8 mouse cellular contexts compared by ENCODE assay signal in genomic region chr2:105615891-105616733, GRCm38 (mm10). TPM values are rescaled to one million over a fixed set of nuclear protein-coding genes. Genes with fewer than 3 reads are reported as not detected.
DNase-seq lines count a peak whose midpoint lies in the region; ATAC-seq and TF ChIP-seq lines count a peak whose summit lies in the region.

No protein-coding gene starts in this region.

- TF ChIP-seq CTCF in left cerebral cortex, adult 2 months (IDR thresholded peaks at IDR 0.05) = peak; percentile 55
- TF ChIP-seq CTCF in stomach, postnatal 0 days (IDR thresholded peaks at IDR 0.05; ENCODE audit: low read depth) = peak; percentile 67

- H3K4me2 ChIP-seq in forebrain, embryonic 12.5 days = peak overlapping the region; percentile 26
- peak overlapping the region; percentile 47 for H3K4me2 ChIP-seq in hindbrain, embryonic 15.5 days
- peak overlapping the region; percentile 31; the same call in 1 of the 2 replicates for H3K4me2 ChIP-seq in midbrain, embryonic 11.5 days
- H3K4me2 ChIP-seq in stomach, postnatal 0 days (replicated peaks; ENCODE audit: low read depth) = no peak overlapping the region; the same call in 1 of the 2 replicates

- peak; percentile 20 to 79 for DNase-seq in adrenal gland, adult (ENCODE audit: inconsistent age in 2 of 2, low spot score in 1 of 2)
- DNase-seq in adrenal gland, postnatal 4 days (ENCODE audit: low spot score in 2 of 2) = no peak
- DNase-seq in c-Kit-positive CD71-negative TER-119-negative erythroid progenitor cells, embryonic 14.5 days (ENCODE audit: low read depth) = peak; percentile 14
- peak; percentile 27 to 28 for DNase-seq in left cerebral cortex, adult 2 months (ENCODE audit: extremely low spot score in 1 of 2, low spot score in 2 of 2)
- DNase-seq in midbrain, embryonic 11.5 days (ENCODE audit: low spot score, missing footprints) = peak; percentile 97
- peak; percentile 29 for DNase-seq in stomach, postnatal 0 days (ENCODE audit: low spot score)

- H3K4me3 ChIP-seq in forebrain, embryonic 12.5 days (replicated peaks) = no peak overlapping the region
- 0 out of 2 replicates have a peak overlapping the region, but pooled peaks have one; percentile 10 for H3K4me3 ChIP-seq in hindbrain, embryonic 15.5 days
- no peak overlapping the region for H3K4me3 ChIP-seq in left cerebral cortex, adult 2 months
- H3K4me3 ChIP-seq in midbrain, embryonic 11.5 days (ENCODE audit: low read depth, low read length) = no peak overlapping the region
- H3K4me3 ChIP-seq in stomach, postnatal 0 days (ENCODE audit: low read depth, low read length) = no peak overlapping the region

- 22% methylated on average over 18 of the region's 18 CpGs for WGBS in forebrain, embryonic 12.5 days
- WGBS in hindbrain, embryonic 15.5 days = 25% methylated on average over 18 of the region's 18 CpGs
- WGBS in midbrain, embryonic 11.5 days = 25% methylated on average over 18 of the region's 18 CpGs
- 35% methylated on average over 18 of the region's 18 CpGs for WGBS in stomach, postnatal 0 days

- H3K27me3 ChIP-seq in forebrain, embryonic 12.5 days = peaks cover 29% of the 10 kb centered on the region
- peaks cover 10% of the 10 kb centered on the region; the same call in 1 of the 2 replicates for H3K27me3 ChIP-seq in hindbrain, embryonic 15.5 days
- H3K27me3 ChIP-seq in midbrain, embryonic 11.5 days (ENCODE audit: control insufficient read depth, insufficient read depth, low read length) = peaks cover 23% of the 10 kb centered on the region
- H3K27me3 ChIP-seq in stomach, postnatal 0 days (ENCODE audit: control insufficient read depth, insufficient read depth, low read length) = no peaks in the 10 kb centered on the region

- no peaks in the 10 kb centered on the region for H3K9me3 ChIP-seq in forebrain, embryonic 12.5 days
- no peaks in the 10 kb centered on the region for H3K9me3 ChIP-seq in hindbrain, embryonic 15.5 days
- H3K9me3 ChIP-seq in midbrain, embryonic 11.5 days (ENCODE audit: control insufficient read depth, low read length) = no peaks in the 10 kb centered on the region
- no peaks in the 10 kb centered on the region for H3K9me3 ChIP-seq in stomach, postnatal 0 days (ENCODE audit: control insufficient read depth, low read length)

- TF ChIP-seq EP300 in stomach, postnatal 0 days (optimal IDR thresholded peaks at IDR 0.05) = no peak

- peak overlapping the region; percentile 65 for H3K27ac ChIP-seq in forebrain, embryonic 12.5 days
- H3K27ac ChIP-seq in hindbrain, embryonic 15.5 days (replicated peaks) = no peak overlapping the region
- no peak overlapping the region for H3K27ac ChIP-seq in left cerebral cortex, adult 2 months
- H3K27ac ChIP-seq in midbrain, embryonic 11.5 days (ENCODE audit: low read depth, low read length) = 0 out of 2 replicates have a peak overlapping the region, but pooled peaks have one; percentile 30
- H3K27ac ChIP-seq in stomach, postnatal 0 days (replicated peaks) = no peak overlapping the region

- no peak overlapping the region for H3K9ac ChIP-seq in forebrain, embryonic 12.5 days
- no peak overlapping the region for H3K9ac ChIP-seq in hindbrain, embryonic 15.5 days
- peak overlapping the region; percentile 24; the same call in 1 of the 2 replicates for H3K9ac ChIP-seq in midbrain, embryonic 11.5 days (ENCODE audit: low read length)
- H3K9ac ChIP-seq in stomach, postnatal 0 days (ENCODE audit: low read length) = no peak overlapping the region

- no peaks in the 10 kb centered on the region for H3K36me3 ChIP-seq in forebrain, embryonic 12.5 days (replicated peaks)
- no peaks in the 10 kb centered on the region for H3K36me3 ChIP-seq in hindbrain, embryonic 15.5 days
- H3K36me3 ChIP-seq in midbrain, embryonic 11.5 days (ENCODE audit: control insufficient read depth, insufficient read depth, low read length) = no peaks in the 10 kb centered on the region
- H3K36me3 ChIP-seq in stomach, postnatal 0 days (ENCODE audit: control insufficient read depth, insufficient read depth, low read length) = no peaks in the 10 kb centered on the region

- intact Hi-C loops in left cerebral cortex, adult 2 months (cut with DNase I) = loop anchor here (2.0 to 10.0 kb wide), 3 partner anchors 369 to 576 kb away; no protein-coding TSS in a partner anchor

- peak; percentile 72 for ATAC-seq in forebrain, embryonic 12.5 days (ENCODE audit: low FRiP score)
- ATAC-seq in hindbrain, embryonic 15.5 days (ENCODE audit: low FRiP score, low read depth) = peak; percentile 70
- ATAC-seq in midbrain, embryonic 11.5 days (ENCODE audit: low FRiP score) = peak; percentile 70
- no peak for ATAC-seq in stomach, postnatal 0 days (ENCODE audit: low FRiP score, low TSS enrichment)

- H3K4me1 ChIP-seq in forebrain, embryonic 12.5 days = peaks cover 36% of the 10 kb centered on the region
- H3K4me1 ChIP-seq in hindbrain, embryonic 15.5 days (replicated peaks) = peaks cover 21% of the 10 kb centered on the region
- H3K4me1 ChIP-seq in midbrain, embryonic 11.5 days (ENCODE audit: control insufficient read depth, insufficient read depth, low read length) = peaks cover 31% of the 10 kb centered on the region
- no peaks in the 10 kb centered on the region for H3K4me1 ChIP-seq in stomach, postnatal 0 days (replicated peaks; ENCODE audit: control insufficient read depth, insufficient read depth)

RNA-seq across cellular contexts. Expression of gene Pax6, which starts 52.6 kb away (rescaled TPM):
- total RNA-seq in adrenal gland, postnatal 4 days (2021) = 1 to 10 TPM; 1.1 to 4.5 TPM
- 110 and 111 TPM in 2 replicates for polyA plus RNA-seq in forebrain, embryonic 12.5 days (2016; fragmentation: Nextera tagmentation; extraction: Ambion mirVana)
- 32.6 and 42.3 TPM in 2 replicates for polyA plus RNA-seq in hindbrain, embryonic 15.5 days (2015; fragmentation: Nextera tagmentation; extraction: Ambion mirVana)
- 10 to 100 TPM in 1 of 2 experiments, 1 to 10 TPM in 1; 8.2 to 11.7 TPM for total RNA-seq in left cerebral cortex, adult 2 months (2021)
- polyA plus RNA-seq in midbrain, embryonic 11.5 days (2014; fragmentation: Nextera tagmentation; extraction: Ambion mirVana) = 45.5 and 45.7 TPM in 2 replicates
- 0.63 and 0.67 TPM in 2 replicates for polyA plus RNA-seq in stomach, postnatal 0 days (2015; fragmentation: Nextera tagmentation; extraction: Ambion mirVana)

Comparison
In these comparisons a context has a peak if more than half of its experiments do, and no peak if none do; other contexts are left out.
1. DNase-seq: peak in adrenal gland, adult (2 of 2), c-Kit-positive CD71-negative TER-119-negative erythroid progenitor cells, embryonic 14.5 days (single experiment), left cerebral cortex, adult 2 months (2 of 2), midbrain, embryonic 11.5 days (single experiment) and stomach, postnatal 0 days (single experiment); none in adrenal gland, postnatal 4 days (0 of 2).
2. H3K27ac ChIP-seq: peak in forebrain, embryonic 12.5 days (single experiment) and midbrain, embryonic 11.5 days (single experiment); none in hindbrain, embryonic 15.5 days (single experiment), left cerebral cortex, adult 2 months (single experiment) and stomach, postnatal 0 days (single experiment).
3. RNA of gene Pax6, which starts 52.6 kb away (polyA plus RNA-seq): 110 to 111 TPM in forebrain, embryonic 12.5 days, 45.5 to 45.7 TPM in midbrain, embryonic 11.5 days and 32.6 to 42.3 TPM in hindbrain, embryonic 15.5 days; 0.63 to 0.67 TPM in stomach, postnatal 0 days; every median in the first group is over 10 times any median in the second.